Mouse (Mus musculus): ENCODE results near the gene Ccdc93.

DNA sequence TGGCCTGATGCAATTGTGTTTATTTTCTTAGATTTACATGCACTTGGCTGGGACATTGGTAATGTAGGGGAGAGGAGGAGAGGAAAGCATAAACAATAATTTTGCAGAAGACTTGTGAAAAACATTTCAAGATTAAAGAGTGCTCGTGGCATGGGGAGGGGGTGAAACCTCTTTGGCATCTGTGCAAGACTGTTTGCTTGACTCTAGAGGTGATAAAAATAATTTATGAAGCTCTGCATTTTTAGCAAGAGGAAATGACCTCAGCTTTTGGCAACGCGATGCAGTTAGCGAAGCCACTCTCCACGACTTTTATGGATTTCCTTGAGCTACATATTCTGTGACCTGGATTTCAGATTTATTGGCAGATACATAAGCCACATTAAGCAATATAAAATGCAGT is 36.1 kb upstream of the Ccdc93 start:
- TF ChIP-seq CTCF (IDR thresholded peaks at IDR 0.05; ENCODE audit: borderline replicate concordance, insufficient read depth, low read length) (no peak), POLR2A (IDR thresholded peaks at IDR 0.05; ENCODE audit: low read depth, low read length) (no peak)
